Mouse (Mus musculus) urinary bladder, adult 18-20 months (tissue): Measurements from ENCODE around the gene Olfr815.
"Not testable (repeated sequence)": the region's sequence is repeated elsewhere in the genome, so short reads cannot be mapped to it uniquely, and the experiment has no call there.

Experiments used
- DNase-seq, 2 experiments: peaks; one replicate each; pipeline ENCODE4 v3.0.0; 2022; ENCODE audit warnings: low spot score in 2 of 2, mixed read lengths in 2 of 2

The Olfr815 gene

GRCm38 (mm10) chr10:129905767-129906166 is at the start of gene Olfr815:
Gene Olfr815, minus strand, starts transcription at chr10:129905867.
- not testable (repeated sequence) for DNase-seq

GRCm38 (mm10) chr10:129949000-129949399 is 43.3 kb upstream of the Olfr815 start, which contains the start of gene Olfr818:
Gene Olfr818, minus strand, starts transcription at chr10:129949100.
- no peak for DNase-seq

- no peak for DNase-seq
These were observed 9.8 kb upstream of the Olfr815 start, which contains the start of gene Olfr816 for GRCm38 (mm10) chr10:129915497-129915896. Gene Olfr816, minus strand, starts transcription at chr10:129915597.

GRCm38 (mm10) chr10:129885934-129886333 is 19.7 kb downstream of the Olfr815 start:
- DNase-seq = no peak

GRCm38 (mm10) chr10:129885496-129885895 is 20.2 kb downstream of the Olfr815 start:
- not testable (repeated sequence) for DNase-seq

- not testable (repeated sequence) for DNase-seq
These were observed 25.9 kb downstream of the Olfr815 start, which contains the start of gene Olfr814 for GRCm38 (mm10) chr10:129879751-129880150. Gene Olfr814, minus strand, starts transcription at chr10:129879851.

GRCm38 (mm10) chr10:129855067-129855466 is 50.6 kb downstream of the Olfr815 start, which contains the start of gene Olfr813:
Gene Olfr813, plus strand, starts transcription at chr10:129855367.
- no peak for DNase-seq
